Mouse (Mus musculus) forebrain, embryonic 11.5 days (tissue): ENCODE results near the gene Mrps12. TPM values are rescaled to one million over a fixed set of nuclear protein-coding genes. Genes with fewer than 3 reads are reported as not detected.
A peak's percentile ranks its signal among the peaks of the same experiment; 100 is the strongest.

Experiments
- ATAC-seq: fragments of 200-750 bp; cut with Nextera tagmentation; replicated peaks from 2 replicates; pipeline ENCODE4 v1.8.0; 2017; ENCODE audit warnings: moderate TSS enrichment; ENCODE audit not compliant: low FRiP score
- DNase-seq: peaks from one replicate; pipeline ENCODE4 v3.0.0-alpha.2; 2017; ENCODE audit warnings: low spot score
- H3K27ac ChIP-seq: fragments of 300-500 bp; sonication (generic); 2 replicates; pipeline ENCODE4 v1.5.1; 2014; ENCODE audit warnings: low read depth, low read length
- H3K27me3 ChIP-seq: fragments of 300-500 bp; sonication (generic); 2 replicates; pipeline ENCODE4 v1.6.1; 2014; ENCODE audit warnings: mild to moderate bottlenecking, low read length, mixed read lengths; ENCODE audit not compliant: control insufficient read depth, insufficient read depth
- H3K36me3 ChIP-seq: fragments of 300-500 bp; sonication (generic); 2 replicates; pipeline ENCODE4 v1.6.1; 2014; ENCODE audit warnings: mild to moderate bottlenecking, low read length, moderate library complexity, mixed read lengths; ENCODE audit not compliant: control insufficient read depth, insufficient read depth
- H3K4me1 ChIP-seq: fragments of 300-500 bp; sonication (generic); replicated peaks from 2 replicates; pipeline ENCODE4 v1.6.1; 2014; ENCODE audit warnings: low read length, mixed read lengths; ENCODE audit not compliant: control insufficient read depth, insufficient read depth
- H3K4me2 ChIP-seq: fragments of 300-500 bp; sonication (generic); 2 replicates; pipeline ENCODE4 v1.6.1; 2014; ENCODE audit warnings: low read depth, mild to moderate bottlenecking, low read length, moderate library complexity, mixed read lengths; ENCODE audit not compliant: severe bottlenecking
- H3K4me3 ChIP-seq: fragments of 300-500 bp; sonication (generic); 2 replicates; pipeline ENCODE4 v1.5.1; 2014; ENCODE audit warnings: low read depth, low read length
- H3K9ac ChIP-seq: fragments of 300-500 bp; sonication (generic); 2 replicates; pipeline ENCODE4 v1.6.1; 2014; ENCODE audit warnings: low read length
- H3K9me3 ChIP-seq: fragments of 300-500 bp; sonication (generic); 2 replicates; pipeline ENCODE4 v1.6.1; 2016; ENCODE audit warnings: low read length, mixed read lengths; ENCODE audit not compliant: control insufficient read depth
- WGBS: fragments of 180-500 bp; shearing (Covaris S2); extraction: QIAGEN DNeasy Blood & Tissue Kit; methylation state at CpG from one replicate; pipeline ENCODE4 v1.1.7; 2014; 5-methylcytosine and 5-hydroxymethylcytosine counted together
- polyA plus RNA-seq: library from polyadenylated mRNA; unstranded; fragments of >200 nt; fragmentation: Nextera tagmentation; extraction: Ambion mirVana; gene quantifications from 2 replicates; pipeline ENCODE4 v1.2.1, GENCODE M21; 2014

Mrps12 gene
- polyA plus RNA-seq, 1 experiment from 2014 or later, result 116 TPM

- Histone ChIP-seq H3K36me3 (no peaks in the 10 kb centered on the region), H3K9ac (no peak overlapping the region), H3K4me2 (no peak overlapping the region), H3K9me3 (no peaks in the 10 kb centered on the region), H3K27me3 (no peaks in the 10 kb centered on the region), H3K27ac (no peak overlapping the region), H3K4me1 (no peaks in the 10 kb centered on the region), H3K4me3 (no peak overlapping the region)
- 48% methylated on average over 6 of the region's 6 CpGs for WGBS
- DNase-seq, result peak; percentile 93
- ATAC-seq, result peak; percentile 56; the same call in 1 of the 2 replicates
These were observed 38.5 kb upstream of the Mrps12 start for GRCm38 (mm10) chr7:28780067-28780658.

GRCm38 (mm10) chr7:28778825-28779224, 37.2 kb upstream of the Mrps12 start:
- Histone ChIP-seq H3K4me1 (no peaks in the 10 kb centered on the region), H3K9ac (no peak overlapping the region), H3K27ac (no peak overlapping the region), H3K36me3 (no peaks in the 10 kb centered on the region), H3K4me2 (no peak overlapping the region), H3K9me3 (no peaks in the 10 kb centered on the region), H3K27me3 (no peaks in the 10 kb centered on the region), H3K4me3 (no peak overlapping the region)
- 82% methylated on average over 9 of the region's 9 CpGs for WGBS
- DNase-seq (no peak), ATAC-seq (no peak)

- DNase-seq (no peak), ATAC-seq (no peak)
- no peaks in the 10 kb centered on the region for H3K27me3 ChIP-seq
- H3K4me2 ChIP-seq, result no peak overlapping the region
- no peaks in the 10 kb centered on the region for H3K9me3 ChIP-seq
- no peak overlapping the region for H3K9ac ChIP-seq
- 89% methylated on average over 7 of the region's 7 CpGs for WGBS
- no peak overlapping the region for H3K27ac ChIP-seq
- no peaks in the 10 kb centered on the region for H3K36me3 ChIP-seq
- H3K4me3 ChIP-seq, result no peak overlapping the region
- H3K4me1 ChIP-seq, result no peaks in the 10 kb centered on the region
These were observed 33.5 kb upstream of the Mrps12 start for GRCm38 (mm10) chr7:28775129-28775528.

GRCm38 (mm10) chr7:28774164-28774563, 32.5 kb upstream of the Mrps12 start:
- 77% methylated on average over 12 of the region's 12 CpGs for WGBS
- Histone ChIP-seq H3K9me3 (no peaks in the 10 kb centered on the region), H3K4me1 (no peaks in the 10 kb centered on the region), H3K4me2 (no peak overlapping the region), H3K27ac (no peak overlapping the region), H3K27me3 (no peaks in the 10 kb centered on the region), H3K4me3 (no peak overlapping the region), H3K36me3 (no peaks in the 10 kb centered on the region), H3K9ac (no peak overlapping the region)
- DNase-seq (no peak), ATAC-seq (no peak)

- H3K4me2 ChIP-seq, result no peak overlapping the region
- ATAC-seq, result no peak
- no peak overlapping the region for H3K4me3 ChIP-seq
- 71% methylated on average over 3 of the region's 3 CpGs for WGBS
- no peaks in the 10 kb centered on the region for H3K9me3 ChIP-seq
- no peaks in the 10 kb centered on the region for H3K36me3 ChIP-seq
- no peak for DNase-seq
- no peaks in the 10 kb centered on the region for H3K27me3 ChIP-seq
- H3K27ac ChIP-seq, result no peak overlapping the region
- H3K4me1 ChIP-seq, result no peaks in the 10 kb centered on the region
- H3K9ac ChIP-seq, result no peak overlapping the region
These were observed 31.5 kb upstream of the Mrps12 start for GRCm38 (mm10) chr7:28773163-28773562.

GRCm38 (mm10) chr7:28771867-28772266, 30.2 kb upstream of the Mrps12 start:
- no peak for DNase-seq
- H3K27me3 ChIP-seq, result no peaks in the 10 kb centered on the region
- no peak for ATAC-seq
- no peak overlapping the region for H3K4me2 ChIP-seq
- no peak overlapping the region for H3K9ac ChIP-seq
- no peaks in the 10 kb centered on the region for H3K36me3 ChIP-seq
- no peak overlapping the region for H3K27ac ChIP-seq
- peaks cover 4% of the 10 kb centered on the region for H3K4me1 ChIP-seq
- no peaks in the 10 kb centered on the region for H3K9me3 ChIP-seq
- H3K4me3 ChIP-seq, result no peak overlapping the region
- WGBS, result 92% methylated on average over 11 of the region's 11 CpGs

GRCm38 (mm10) chr7:28770309-28770708, 28.7 kb upstream of the Mrps12 start:
- H3K4me2 ChIP-seq, result no peak overlapping the region
- no peak for ATAC-seq
- WGBS, result 89% methylated on average over 3 of the region's 3 CpGs

GRCm38 (mm10) chr7:28769414-28769958, 27.9 kb upstream of the Mrps12 start:
- Histone ChIP-seq H3K9ac (no peak overlapping the region), H3K4me3 (no peak overlapping the region), H3K27me3 (no peaks in the 10 kb centered on the region), H3K9me3 (no peaks in the 10 kb centered on the region), H3K4me1 (peaks cover 4% of the 10 kb centered on the region), H3K27ac (no peak overlapping the region), H3K4me2 (no peak overlapping the region), H3K36me3 (no peaks in the 10 kb centered on the region)
- ATAC-seq (no peak), DNase-seq (no peak)
- WGBS, result 94% methylated on average over 9 of the region's 9 CpGs

More at GRCm38 (mm10) chr7:28770309-28770708, 28.7 kb upstream of the Mrps12 start:
- Histone ChIP-seq H3K9ac (no peak overlapping the region), H3K27ac (no peak overlapping the region), H3K4me1 (peaks cover 4% of the 10 kb centered on the region), H3K4me3 (no peak overlapping the region), H3K27me3 (no peaks in the 10 kb centered on the region), H3K36me3 (no peaks in the 10 kb centered on the region), H3K9me3 (no peaks in the 10 kb centered on the region)
- DNase-seq, result no peak

- ATAC-seq (no peak), DNase-seq (no peak)
- WGBS, result 65% methylated on average over 7 of the region's 7 CpGs
- H3K4me1 ChIP-seq, result peaks cover 4% of the 10 kb centered on the region
- peak within 1 kb of the TSS; percentile 69 for H3K9ac ChIP-seq
- H3K27ac ChIP-seq, result no peak within 1 kb of the TSS
- peak within 1 kb of the TSS; percentile 81 for H3K4me3 ChIP-seq
- peak within 1 kb of the TSS; percentile 68 for H3K4me2 ChIP-seq
- no peaks in the 10 kb centered on the region for H3K9me3 ChIP-seq
- no peaks in the 10 kb centered on the region for H3K36me3 ChIP-seq
- H3K27me3 ChIP-seq, result no peaks in the 10 kb centered on the region
These were observed 25.9 kb upstream of the Mrps12 start, which contains the start of gene Nfkbib for GRCm38 (mm10) chr7:28767462-28767965. Gene Nfkbib (minus strand): TSS chr7:28767512.
